Mouse (Mus musculus) erythroblast, embryonic 14.5 days (primary cell): ENCODE measurements around the gene Gpr182.

ENCODE experiments used
- GATA1 ChIP-seq: IDR thresholded peaks from 2 replicates; pipeline ENCODE4 v1.6.1; 2012; ENCODE audit warnings: low read length, inconsistent platforms, mixed read lengths
- TAL1 ChIP-seq: IDR thresholded peaks from 3 replicates; pipeline ENCODE4 v1.6.1; 2012; ENCODE audit warnings: low read length, inconsistent platforms, mixed read lengths

DNA sequence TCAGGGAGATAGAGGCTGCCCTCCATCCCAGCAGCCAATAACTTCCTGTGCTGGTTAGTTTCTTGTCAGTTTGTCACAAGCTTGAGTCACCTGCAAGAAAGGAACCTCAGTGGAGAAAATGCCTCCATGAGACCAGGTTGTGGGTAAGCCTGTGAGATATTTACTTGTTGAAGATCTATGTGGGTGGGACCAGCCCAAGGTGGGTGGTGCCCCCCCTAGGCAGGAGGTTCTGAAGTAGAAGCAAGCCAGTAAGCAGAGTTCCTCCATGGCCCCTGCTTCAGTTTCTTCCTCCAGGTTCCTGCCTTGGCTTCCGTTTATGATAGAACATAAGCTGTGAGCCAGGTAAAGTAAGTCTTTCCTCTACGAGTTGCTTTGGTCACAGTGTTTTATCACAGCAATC is 15.3 kb downstream of the Gpr182 start:
- TF ChIP-seq GATA1 = no peak
- TF ChIP-seq TAL1 = no peak
